Mouse (Mus musculus) midbrain, embryonic 11.5 days (tissue): ENCODE measurements around the gene Scn10a. TPM values are rescaled to one million over a fixed set of nuclear protein-coding genes. Genes with fewer than 3 reads are reported as not detected.

Source experiments
- ATAC-seq: fragments of 200-750 bp; cut with Nextera tagmentation; 2 replicates; pipeline ENCODE4 v1.8.0; 2017; ENCODE audit warnings: moderate TSS enrichment, moderate library complexity; ENCODE audit not compliant: low FRiP score
- DNase-seq: peaks from one replicate; pipeline ENCODE4 v3.0.0; 2015; ENCODE audit warnings: low spot score; ENCODE audit errors: missing footprints
- H3K27ac ChIP-seq: fragments of 300-500 bp; sonication (generic); 2 replicates; pipeline ENCODE4 v1.5.1; 2014; ENCODE audit warnings: low read depth, low read length
- H3K27me3 ChIP-seq: fragments of 300-500 bp; sonication (generic); 2 replicates; pipeline ENCODE4 v1.6.1; 2014; ENCODE audit warnings: mild to moderate bottlenecking, low read length, moderate library complexity, mixed read lengths; ENCODE audit not compliant: control insufficient read depth, insufficient read depth
- H3K36me3 ChIP-seq: fragments of 300-500 bp; sonication (generic); 2 replicates; pipeline ENCODE4 v1.6.1; 2014; ENCODE audit warnings: mild to moderate bottlenecking, low read length, moderate library complexity, mixed read lengths; ENCODE audit not compliant: control insufficient read depth, insufficient read depth
- H3K4me1 ChIP-seq: fragments of 300-500 bp; sonication (generic); 2 replicates; pipeline ENCODE4 v1.6.1; 2014; ENCODE audit warnings: low read length; ENCODE audit not compliant: control insufficient read depth, insufficient read depth
- H3K4me2 ChIP-seq: fragments of 300-500 bp; sonication (generic); 2 replicates; pipeline ENCODE4 v1.6.1; 2014; ENCODE audit warnings: mild to moderate bottlenecking, moderate library complexity
- H3K4me3 ChIP-seq: fragments of 300-500 bp; sonication (generic); 2 replicates; pipeline ENCODE4 v1.5.1; 2014; ENCODE audit warnings: low read depth, low read length
- H3K9ac ChIP-seq: fragments of 300-500 bp; sonication (generic); 2 replicates; pipeline ENCODE4 v1.6.1; 2014; ENCODE audit warnings: low read length
- H3K9me3 ChIP-seq: fragments of 300-500 bp; sonication (generic); 2 replicates; pipeline ENCODE4 v1.6.1; 2016; ENCODE audit warnings: low read length; ENCODE audit not compliant: control insufficient read depth
- WGBS: fragments of 180-500 bp; shearing (Covaris S2); extraction: QIAGEN DNeasy Blood & Tissue Kit; methylation state at CpG from one replicate; pipeline ENCODE4 v1.1.7; 2014; 5-methylcytosine and 5-hydroxymethylcytosine counted together
- polyA plus RNA-seq: library from polyadenylated mRNA; unstranded; fragments of >200 nt; fragmentation: Nextera tagmentation; extraction: Ambion mirVana; gene quantifications from 2 replicates; pipeline ENCODE4 v1.2.1, GENCODE M21; 2014

Gene Scn10a
- polyA plus RNA-seq, 1 experiment from 2014 or later = not detected

- Histone ChIP-seq H3K9ac (no peak overlapping the region), H3K27me3 (peaks cover 97% of the 10 kb centered on the region), H3K27ac (no peak overlapping the region), H3K36me3 (no peaks in the 10 kb centered on the region), H3K9me3 (no peaks in the 10 kb centered on the region), H3K4me1 (peaks cover 19% of the 10 kb centered on the region), H3K4me3 (no peak overlapping the region), H3K4me2 (no peak overlapping the region)
- ATAC-seq = no peak
- WGBS = 78% methylated on average over 7 of the region's 7 CpGs
- no peak for DNase-seq
Measured at GRCm38 (mm10) chr9:119574366-119574765, 144.8 kb downstream of the Scn10a start.

GRCm38 (mm10) chr9:119573009-119573408 is 146.1 kb downstream of the Scn10a start:
- DNase-seq (no peak), ATAC-seq (no peak)
- no peak overlapping the region for H3K4me3 ChIP-seq
- no peaks in the 10 kb centered on the region for H3K9me3 ChIP-seq
- 46% methylated on average over 14 of the region's 14 CpGs for WGBS
- H3K27ac ChIP-seq = no peak overlapping the region
- peaks cover 97% of the 10 kb centered on the region for H3K27me3 ChIP-seq
- no peak overlapping the region for H3K4me2 ChIP-seq
- no peak overlapping the region for H3K9ac ChIP-seq
- H3K4me1 ChIP-seq = peaks cover 12% of the 10 kb centered on the region
- H3K36me3 ChIP-seq = no peaks in the 10 kb centered on the region

- H3K4me1 ChIP-seq = peaks cover 12% of the 10 kb centered on the region
- H3K36me3 ChIP-seq = no peaks in the 10 kb centered on the region
- ATAC-seq = peak; percentile 77
- H3K9ac ChIP-seq = no peak overlapping the region
- no peak overlapping the region for H3K27ac ChIP-seq
- H3K4me2 ChIP-seq = peak overlapping the region; percentile 24; the same call in 1 of the 2 replicates
- peaks cover 98% of the 10 kb centered on the region for H3K27me3 ChIP-seq
- 0% methylated on average over 15 of the region's 15 CpGs for WGBS
- peak; percentile 91 for DNase-seq
- H3K9me3 ChIP-seq = no peaks in the 10 kb centered on the region
- H3K4me3 ChIP-seq = no peak overlapping the region
Measured at GRCm38 (mm10) chr9:119571411-119571888, 147.7 kb downstream of the Scn10a start.

GRCm38 (mm10) chr9:119570652-119571051 is 148.5 kb downstream of the Scn10a start:
- Histone ChIP-seq H3K27me3 (peaks cover 98% of the 10 kb centered on the region), H3K9me3 (no peaks in the 10 kb centered on the region), H3K4me1 (peaks cover 12% of the 10 kb centered on the region), H3K9ac (no peak overlapping the region), H3K36me3 (no peaks in the 10 kb centered on the region), H3K27ac (no peak overlapping the region), H3K4me3 (no peak overlapping the region), H3K4me2 (no peak overlapping the region)
- 10% methylated on average over 9 of the region's 9 CpGs for WGBS
- ATAC-seq (no peak), DNase-seq (no peak)

GRCm38 (mm10) chr9:119568732-119569131 is 150.4 kb downstream of the Scn10a start:
- DNase-seq (no peak), ATAC-seq (no peak)
- Histone ChIP-seq H3K27me3 (peaks cover 97% of the 10 kb centered on the region), H3K9me3 (no peaks in the 10 kb centered on the region), H3K4me1 (peaks cover 12% of the 10 kb centered on the region), H3K36me3 (no peaks in the 10 kb centered on the region), H3K4me3 (no peak overlapping the region), H3K9ac (no peak overlapping the region), H3K4me2 (no peak overlapping the region), H3K27ac (no peak overlapping the region)
- WGBS = 84% methylated on average over 8 of the region's 8 CpGs

- Histone ChIP-seq H3K9me3 (no peaks in the 10 kb centered on the region), H3K4me3 (no peak overlapping the region), H3K27ac (no peak overlapping the region), H3K4me2 (no peak overlapping the region), H3K9ac (no peak overlapping the region), H3K4me1 (peaks cover 12% of the 10 kb centered on the region), H3K36me3 (no peaks in the 10 kb centered on the region), H3K27me3 (peaks cover 92% of the 10 kb centered on the region)
- ATAC-seq (no peak), DNase-seq (no peak)
- 86% methylated on average over 5 of the region's 5 CpGs for WGBS
Measured at GRCm38 (mm10) chr9:119567800-119568199, 151.3 kb downstream of the Scn10a start.

GRCm38 (mm10) chr9:119566214-119566613 is 152.9 kb downstream of the Scn10a start:
- 3% methylated on average over 10 of the region's 10 CpGs for WGBS

GRCm38 (mm10) chr9:119564803-119565202 is 154.3 kb downstream of the Scn10a start:
- ATAC-seq = no peak
- 79% methylated on average over 6 of the region's 6 CpGs for WGBS
- H3K27me3 ChIP-seq = peaks cover 83% of the 10 kb centered on the region

More at GRCm38 (mm10) chr9:119566214-119566613, 152.9 kb downstream of the Scn10a start:
- Histone ChIP-seq H3K9ac (no peak overlapping the region), H3K4me3 (no peak overlapping the region), H3K27me3 (peaks cover 84% of the 10 kb centered on the region), H3K36me3 (no peaks in the 10 kb centered on the region), H3K4me2 (no peak overlapping the region), H3K27ac (no peak overlapping the region), H3K9me3 (no peaks in the 10 kb centered on the region), H3K4me1 (peaks cover 2% of the 10 kb centered on the region)
- no peak for ATAC-seq
- DNase-seq = no peak

GRCm38 (mm10) chr9:119563617-119564016 is 155.5 kb downstream of the Scn10a start:
- WGBS = 84% methylated on average over 6 of the region's 6 CpGs
- no peak overlapping the region for H3K9ac ChIP-seq
- DNase-seq (no peak), ATAC-seq (no peak)
- H3K4me3 ChIP-seq = no peak overlapping the region
- no peak overlapping the region for H3K4me2 ChIP-seq
- H3K27me3 ChIP-seq = peaks cover 81% of the 10 kb centered on the region
- H3K4me1 ChIP-seq = no peaks in the 10 kb centered on the region
- H3K36me3 ChIP-seq = no peaks in the 10 kb centered on the region
- no peak overlapping the region for H3K27ac ChIP-seq
- H3K9me3 ChIP-seq = no peaks in the 10 kb centered on the region

More at GRCm38 (mm10) chr9:119564803-119565202, 154.3 kb downstream of the Scn10a start:
- H3K27ac ChIP-seq = no peak overlapping the region
- H3K4me3 ChIP-seq = no peak overlapping the region
- no peak overlapping the region for H3K4me2 ChIP-seq
- H3K9me3 ChIP-seq = no peaks in the 10 kb centered on the region
- H3K4me1 ChIP-seq = no peaks in the 10 kb centered on the region
- H3K36me3 ChIP-seq = no peaks in the 10 kb centered on the region
- no peak for DNase-seq
- H3K9ac ChIP-seq = no peak overlapping the region
